Mouse (Mus musculus): ENCODE results near the gene Stpg3. TPM values are rescaled to one million over a fixed set of nuclear protein-coding genes. Genes with fewer than 3 reads are reported as not detected.

Stpg3 gene
- total RNA-seq, 2 experiments from 2014 or later, result not detected

Other genes with a start within 250 kb of the Stpg3 start
Only the 30 nearest of the 32 such genes appear.
- gene Mrpl41, start 239.5 kb downstream of the Stpg3 start, total RNA-seq (2015), result 38.3 and 46.3 TPM in 2 replicates
- gene Mrpl41, start 239.5 kb downstream of the Stpg3 start, total RNA-seq (2017), result 69.8 and 73.4 TPM in 2 replicates
- gene Pnpla7, start 238.6 kb downstream of the Stpg3 start, total RNA-seq (2015), result 43.7 and 55.6 TPM in 2 replicates
- gene Pnpla7, start 238.6 kb downstream of the Stpg3 start, total RNA-seq (2017), result 38.3 and 38.5 TPM in 2 replicates
- gene Nsmf, start 160.3 kb downstream of the Stpg3 start, total RNA-seq (2015), result 6.0 and 6.9 TPM in 2 replicates
- 6.4 and 10.8 TPM in 2 replicates for gene Nsmf, start 160.3 kb downstream of the Stpg3 start, total RNA-seq (2017)
- gene Entpd8, start 134.3 kb downstream of the Stpg3 start, total RNA-seq (2015), result not detected in 2 replicates
- not detected in 2 replicates for gene Entpd8, start 134.3 kb downstream of the Stpg3 start, total RNA-seq (2017)
- gene Noxa1, start 119.5 kb downstream of the Stpg3 start, total RNA-seq (2015), result not detected in 2 replicates
- not detected in 2 replicates for gene Noxa1, start 119.5 kb downstream of the Stpg3 start, total RNA-seq (2017)
- gene Nrarp, start 33.9 kb downstream of the Stpg3 start, total RNA-seq (2015), result 1.1 TPM in 1 of 2 replicates, not detected in the other
- 0.22 and 0.28 TPM in 2 replicates for gene Nrarp, start 33.9 kb downstream of the Stpg3 start, total RNA-seq (2017)
- 17.4 and 19.7 TPM in 2 replicates for gene Tor4a, start 17.8 kb downstream of the Stpg3 start, total RNA-seq (2015)
- gene Tor4a, start 17.8 kb downstream of the Stpg3 start, total RNA-seq (2017), result 25.1 and 29.6 TPM in 2 replicates
- 21.4 and 23.8 TPM in 2 replicates for gene Nelfb, start 3.1 kb downstream of the Stpg3 start, total RNA-seq (2015)
- 30.1 and 36.5 TPM in 2 replicates for gene Nelfb, start 3.1 kb downstream of the Stpg3 start, total RNA-seq (2017)
- gene Fam166a, start 4.1 kb upstream of the Stpg3 start, total RNA-seq (2015), result 0.20 and 0.57 TPM in 2 replicates
- gene Fam166a, start 4.1 kb upstream of the Stpg3 start, total RNA-seq (2017), result not detected in 2 replicates
- gene Tubb4b, start 10.1 kb upstream of the Stpg3 start, total RNA-seq (2015), result 269 and 285 TPM in 2 replicates
- 371 and 385 TPM in 2 replicates for gene Tubb4b, start 10.1 kb upstream of the Stpg3 start, total RNA-seq (2017)
- not detected in 2 replicates for gene Slc34a3, start 19.7 kb upstream of the Stpg3 start, total RNA-seq (2015)
- not detected in 2 replicates for gene Slc34a3, start 19.7 kb upstream of the Stpg3 start, total RNA-seq (2017)
- gene Rnf224, start 22.1 kb upstream of the Stpg3 start, total RNA-seq (2015), result not detected in 2 replicates
- gene Rnf224, start 22.1 kb upstream of the Stpg3 start, total RNA-seq (2017), result not detected in 2 replicates
- gene Rnf208, start 27.6 kb upstream of the Stpg3 start, total RNA-seq (2015), result 0.14 TPM in 1 of 2 replicates, not detected in the other
- gene Rnf208, start 27.6 kb upstream of the Stpg3 start, total RNA-seq (2017), result not detected in 2 replicates
- not detected in 2 replicates for gene Cysrt1, start 27.8 kb upstream of the Stpg3 start, total RNA-seq (2015)
- not detected in 2 replicates for gene Cysrt1, start 27.8 kb upstream of the Stpg3 start, total RNA-seq (2017)
- 4.7 TPM in 2 replicates for gene AL732309.1, start 32.2 kb upstream of the Stpg3 start, total RNA-seq (2015)
- gene AL732309.1, start 32.2 kb upstream of the Stpg3 start, total RNA-seq (2017), result 1.7 TPM in 1 of 2 replicates, not detected in the other
- gene Tmem203, start 40.8 kb upstream of the Stpg3 start, total RNA-seq (2015), result 8.4 and 13.1 TPM in 2 replicates
- gene Tmem203, start 40.8 kb upstream of the Stpg3 start, total RNA-seq (2017), result 7.4 and 10.9 TPM in 2 replicates
- 7.5 and 10.5 TPM in 2 replicates for gene Tprn, start 48.0 kb upstream of the Stpg3 start, total RNA-seq (2015)
- gene Tprn, start 48.0 kb upstream of the Stpg3 start, total RNA-seq (2017), result 5.2 and 6.0 TPM in 2 replicates
- gene Ssna1, start 57.8 kb upstream of the Stpg3 start, total RNA-seq (2015), result 159 TPM in 2 replicates
- 61.1 and 86.0 TPM in 2 replicates for gene Ssna1, start 57.8 kb upstream of the Stpg3 start, total RNA-seq (2017)
- gene Anapc2, start 57.8 kb upstream of the Stpg3 start, total RNA-seq (2015), result 28.9 and 40.5 TPM in 2 replicates
- gene Anapc2, start 57.8 kb upstream of the Stpg3 start, total RNA-seq (2017), result 25.1 and 32.1 TPM in 2 replicates
- not detected in 2 replicates for gene Tmem210, start 73.5 kb upstream of the Stpg3 start, total RNA-seq (2015)
- not detected in 2 replicates for gene Tmem210, start 73.5 kb upstream of the Stpg3 start, total RNA-seq (2017)
- gene Lrrc26, start 75.3 kb upstream of the Stpg3 start, total RNA-seq (2015), result not detected in 2 replicates
- not detected in 2 replicates for gene Lrrc26, start 75.3 kb upstream of the Stpg3 start, total RNA-seq (2017)
- not detected in 2 replicates for gene Grin1, start 104.5 kb upstream of the Stpg3 start, total RNA-seq (2015)
- not detected in 2 replicates for gene Grin1, start 104.5 kb upstream of the Stpg3 start, total RNA-seq (2017)
- gene Man1b1, start 117.7 kb upstream of the Stpg3 start, total RNA-seq (2015), result 14.8 TPM in 2 replicates
- 36.8 and 40.8 TPM in 2 replicates for gene Man1b1, start 117.7 kb upstream of the Stpg3 start, total RNA-seq (2017)
- 25.1 and 30.5 TPM in 2 replicates for gene Dpp7, start 141.7 kb upstream of the Stpg3 start, total RNA-seq (2015)
- gene Dpp7, start 141.7 kb upstream of the Stpg3 start, total RNA-seq (2017), result 27.8 and 50.7 TPM in 2 replicates
- gene Uap1l1, start 151.0 kb upstream of the Stpg3 start, total RNA-seq (2015), result 34.4 and 36.0 TPM in 2 replicates
- 11.0 and 12.6 TPM in 2 replicates for gene Uap1l1, start 151.0 kb upstream of the Stpg3 start, total RNA-seq (2017)
- gene Sapcd2, start 157.7 kb upstream of the Stpg3 start, total RNA-seq (2015), result 4.9 and 5.5 TPM in 2 replicates
- 3.6 and 4.6 TPM in 2 replicates for gene Sapcd2, start 157.7 kb upstream of the Stpg3 start, total RNA-seq (2017)
- gene Entpd2, start 181.2 kb upstream of the Stpg3 start, total RNA-seq (2015), result not detected in 2 replicates
- gene Entpd2, start 181.2 kb upstream of the Stpg3 start, total RNA-seq (2017), result not detected in 2 replicates
- not detected in 2 replicates for gene Npdc1, start 184.7 kb upstream of the Stpg3 start, total RNA-seq (2015)
- not detected in 2 replicates for gene Npdc1, start 184.7 kb upstream of the Stpg3 start, total RNA-seq (2017)
- 10.1 and 11.6 TPM in 2 replicates for gene Fut7, start 208.6 kb upstream of the Stpg3 start, total RNA-seq (2015)
- 20.4 and 21.5 TPM in 2 replicates for gene Fut7, start 208.6 kb upstream of the Stpg3 start, total RNA-seq (2017)
- 25.5 and 33.3 TPM in 2 replicates for gene Abca2, start 214.1 kb upstream of the Stpg3 start, total RNA-seq (2015)
- 12.0 and 13.0 TPM in 2 replicates for gene Abca2, start 214.1 kb upstream of the Stpg3 start, total RNA-seq (2017)